Mouse (Mus musculus) small intestine, adult 2 months (tissue): Measurements from ENCODE around the gene Chsy1. TPM values are rescaled to one million over a fixed set of nuclear protein-coding genes. Genes with fewer than 3 reads are reported as not detected.

Experiments
- H3K27ac ChIP-seq: fragments of 200-500 bp; 2 replicates; pipeline ENCODE4 v1.5.1; 2012; ENCODE audit warnings: low read depth, low read length, control low read depth, inconsistent platforms; ENCODE audit not compliant: insufficient read depth
- H3K27me3 ChIP-seq: fragments of 200-500 bp; 2 replicates; pipeline ENCODE4 v1.6.1; 2012; ENCODE audit warnings: mild to moderate bottlenecking, moderate library complexity, low read length, inconsistent platforms; ENCODE audit not compliant: control insufficient read depth, insufficient read depth
- H3K36me3 ChIP-seq: fragments of 200-500 bp; 2 replicates; pipeline ENCODE4 v1.6.1; 2012; ENCODE audit warnings: mild to moderate bottlenecking, low read length, control low read depth, inconsistent platforms; ENCODE audit not compliant: control insufficient read depth, insufficient read depth
- H3K4me1 ChIP-seq: fragments of 200-500 bp; 2 replicates; pipeline ENCODE4 v1.6.1; 2012; ENCODE audit warnings: low read length, inconsistent platforms, mixed read lengths; ENCODE audit not compliant: control insufficient read depth, insufficient read depth, insufficient read length
- H3K4me3 ChIP-seq: fragments of 200-500 bp; 2 replicates; pipeline ENCODE4 v1.5.1; 2012; ENCODE audit warnings: low read depth, mild to moderate bottlenecking, control low read depth, inconsistent platforms, low read length, moderate library complexity
- CTCF ChIP-seq: fragments of 200-500 bp; IDR thresholded peaks from 2 replicates; pipeline ENCODE4 v1.5.1; 2012; ENCODE audit warnings: low read depth, mild to moderate bottlenecking, control low read depth, inconsistent platforms, low read length, moderate library complexity, mixed read lengths; ENCODE audit not compliant: insufficient replicate concordance, insufficient read length; ENCODE audit errors: extremely low read depth
- POLR2A ChIP-seq: fragments of 200-500 bp; IDR thresholded peaks from 2 replicates; pipeline ENCODE4 v1.6.1; 2012; ENCODE audit warnings: low read depth, mild to moderate bottlenecking, control low read depth, inconsistent platforms, low read length, moderate library complexity
- WGBS: fragments of 180-500 bp; shearing (Covaris S2); methylation state at CpG from one replicate; pipeline ENCODE4 v1.1.7; 2018; 5-methylcytosine and 5-hydroxymethylcytosine counted together
- polyA plus RNA-seq: library from polyadenylated mRNA; depleted of rRNA; stranded (reverse); fragments of >200 nt; gene quantifications from 2 replicates; pipeline ENCODE4 v1.2.3, GENCODE M21; 2012

Gene Chsy1
- polyA plus RNA-seq, 1 experiment = 1.4 TPM

GRCm38 (mm10) chr7:66083757-66084156, 25.6 kb upstream of the Chsy1 start:
- H3K36me3 ChIP-seq = peaks cover 52% of the 10 kb centered on the region
- H3K4me1 ChIP-seq = no peaks in the 10 kb centered on the region; the same call in 1 of the 2 replicates
- no peak overlapping the region for H3K27ac ChIP-seq
- 90% methylated on average over 6 of the region's 6 CpGs for WGBS
- TF ChIP-seq CTCF (no peak), POLR2A (no peak)
- H3K4me3 ChIP-seq = no peak overlapping the region
- H3K27me3 ChIP-seq = no peaks in the 10 kb centered on the region

GRCm38 (mm10) chr7:66084546-66084945, 24.8 kb upstream of the Chsy1 start:
- H3K36me3 ChIP-seq = peaks cover 58% of the 10 kb centered on the region
- H3K27ac ChIP-seq = no peak overlapping the region
- WGBS = 82% methylated on average over 7 of the region's 7 CpGs
- no peak overlapping the region for H3K4me3 ChIP-seq
- H3K4me1 ChIP-seq = no peaks in the 10 kb centered on the region; the same call in 1 of the 2 replicates
- TF ChIP-seq CTCF = no peak
- no peak for TF ChIP-seq POLR2A
- H3K27me3 ChIP-seq = no peaks in the 10 kb centered on the region

DNA sequence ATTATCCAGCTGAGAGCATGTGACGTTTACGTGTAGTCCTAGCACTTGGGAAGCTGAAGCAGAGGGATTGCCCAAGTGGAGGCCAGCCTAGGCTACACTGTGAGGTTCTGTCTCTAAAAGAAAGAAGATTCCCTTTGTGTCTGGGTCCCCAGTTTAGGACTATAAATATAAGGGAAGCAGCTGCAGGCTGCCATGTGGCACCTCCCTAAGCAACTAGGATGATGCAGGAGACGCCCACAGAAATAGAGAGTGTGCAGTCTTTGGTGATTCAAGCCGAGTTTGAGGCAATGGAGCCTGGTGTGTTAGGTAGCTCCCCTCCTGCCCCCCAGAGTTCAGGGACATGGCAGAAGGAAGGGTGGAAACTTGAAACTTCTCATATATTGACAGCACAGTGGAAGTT, 21.7 kb upstream of the Chsy1 start:
- 95% methylated on average over 4 of the region's 4 CpGs for WGBS
- no peak overlapping the region for H3K27ac ChIP-seq
- no peaks in the 10 kb centered on the region for H3K27me3 ChIP-seq
- H3K36me3 ChIP-seq = peaks cover 77% of the 10 kb centered on the region
- TF ChIP-seq POLR2A (no peak), CTCF (no peak)
- H3K4me1 ChIP-seq = no peaks in the 10 kb centered on the region
- H3K4me3 ChIP-seq = no peak overlapping the region

DNA sequence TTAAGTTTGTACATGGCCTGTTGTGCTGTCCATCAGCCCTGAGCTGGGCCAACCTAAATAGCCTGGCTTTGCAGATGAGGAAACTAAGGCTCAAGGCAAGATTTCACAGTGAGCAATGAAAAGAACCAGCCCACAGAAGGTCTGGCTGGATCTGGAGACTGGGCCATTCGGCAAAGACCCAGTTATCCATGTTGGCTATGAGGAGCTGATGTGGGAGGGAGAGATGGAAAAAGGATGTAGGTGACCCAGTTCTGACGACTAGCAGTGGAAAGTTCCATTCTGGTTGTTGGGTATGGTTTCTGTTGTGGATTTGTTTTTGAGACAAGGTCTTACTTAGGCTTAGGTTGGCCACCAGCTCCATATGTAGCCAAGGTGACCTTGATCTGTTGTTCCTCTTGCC, 21.2 kb upstream of the Chsy1 start:
- WGBS = 86% methylated on average over 2 of the region's 2 CpGs
- Histone ChIP-seq H3K27me3 (no peaks in the 10 kb centered on the region), H3K4me3 (no peak overlapping the region), H3K4me1 (no peaks in the 10 kb centered on the region), H3K27ac (no peak overlapping the region), H3K36me3 (peaks cover 75% of the 10 kb centered on the region)
- TF ChIP-seq CTCF (no peak), POLR2A (no peak)

DNA sequence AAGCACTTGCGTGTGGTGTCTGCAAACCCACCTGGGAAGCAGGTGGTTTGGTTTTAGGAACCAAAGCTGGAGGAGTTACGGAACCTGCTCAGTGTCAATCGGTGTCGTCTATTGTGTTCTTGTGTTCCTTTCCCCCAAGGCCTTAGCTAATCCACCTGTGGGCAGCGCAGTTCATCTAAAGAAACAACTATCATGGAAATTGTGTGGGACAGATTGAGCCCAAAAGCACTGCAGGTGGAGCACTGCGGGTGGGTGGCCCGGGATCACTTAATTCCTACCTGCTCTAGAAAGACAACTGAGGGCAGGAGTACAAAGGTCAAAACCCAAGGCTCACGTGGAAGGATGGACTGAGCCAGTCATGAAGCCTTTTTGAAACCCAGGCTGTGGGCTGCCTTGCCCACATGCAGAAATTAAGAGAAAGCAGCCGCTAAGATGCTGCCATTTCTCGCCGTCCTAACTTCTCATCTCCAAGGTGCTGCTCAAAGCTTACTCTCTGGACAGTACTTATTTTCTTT, 18.6 kb upstream of the Chsy1 start:
- no peak overlapping the region for H3K4me3 ChIP-seq
- H3K36me3 ChIP-seq = peaks cover 53% of the 10 kb centered on the region
- H3K4me1 ChIP-seq = no peaks in the 10 kb centered on the region
- 85% methylated on average over 11 of the region's 11 CpGs for WGBS
- no peak for TF ChIP-seq POLR2A
- no peak for TF ChIP-seq CTCF
- no peaks in the 10 kb centered on the region for H3K27me3 ChIP-seq
- no peak overlapping the region for H3K27ac ChIP-seq

DNA sequence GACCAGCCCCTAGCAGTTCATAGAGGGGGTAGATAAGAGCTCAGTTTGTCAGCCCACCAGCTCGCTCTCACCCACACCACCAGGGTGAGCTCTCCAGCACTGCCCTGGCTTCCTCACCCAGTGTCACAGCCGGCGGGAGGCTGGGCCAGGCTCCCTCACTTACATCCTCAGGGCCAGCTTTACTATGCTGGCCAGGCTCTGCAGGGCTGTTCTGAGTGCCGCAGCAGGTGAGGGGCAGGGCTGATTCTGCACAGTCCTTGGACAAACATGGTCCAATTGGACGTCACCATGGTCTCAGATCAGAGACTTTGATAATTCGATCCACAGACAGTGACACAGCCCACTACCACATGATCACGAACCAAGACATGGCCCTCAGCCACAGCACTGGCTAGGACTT, 17.8 kb upstream of the Chsy1 start:
- Histone ChIP-seq H3K4me1 (no peaks in the 10 kb centered on the region), H3K36me3 (peaks cover 46% of the 10 kb centered on the region), H3K4me3 (no peak overlapping the region), H3K27me3 (no peaks in the 10 kb centered on the region), H3K27ac (no peak overlapping the region)
- no peak for TF ChIP-seq POLR2A
- 90% methylated on average over 7 of the region's 7 CpGs for WGBS

- Histone ChIP-seq H3K36me3 (peaks cover 36% of the 10 kb centered on the region), H3K27ac (no peak overlapping the region), H3K4me3 (no peak overlapping the region), H3K27me3 (no peaks in the 10 kb centered on the region), H3K4me1 (no peaks in the 10 kb centered on the region)
- TF ChIP-seq POLR2A = no peak
- TF ChIP-seq CTCF = no peak
- 70% methylated on average over 8 of the region's 8 CpGs for WGBS
These were observed 16.7 kb upstream of the Chsy1 start for GRCm38 (mm10) chr7:66092656-66093055.

GRCm38 (mm10) chr7:66094141-66094540, 15.2 kb upstream of the Chsy1 start:
- 69% methylated on average over 5 of the region's 5 CpGs for WGBS
- Histone ChIP-seq H3K4me3 (no peak overlapping the region), H3K27ac (no peak overlapping the region), H3K27me3 (no peaks in the 10 kb centered on the region; the same call in 1 of the 2 replicates), H3K36me3 (peaks cover 22% of the 10 kb centered on the region), H3K4me1 (no peaks in the 10 kb centered on the region)
- no peak for TF ChIP-seq POLR2A
- TF ChIP-seq CTCF = no peak
